Mouse (Mus musculus) fibroblast of lung, adult 2 months (primary cell): ENCODE measurements around the gene Zer1.
"Not testable (repeated sequence)": the region's sequence is repeated elsewhere in the genome, so short reads cannot be mapped to it uniquely, and the experiment has no call there.

ENCODE experiments used
- DNase-seq: peaks from one replicate; pipeline ENCODE4 v3.0.0-alpha.2; 2011; ENCODE audit warnings: low read depth

Gene Zer1

GRCm38 (mm10) chr2:30077502-30078348 lies 46.7 kb downstream of the Zer1 start, which contains the start of gene Pkn3:
TSS of gene Pkn3 (plus strand) at chr2:30077684.
- DNase-seq: no peak

- DNase-seq: no peak
Observed at GRCm38 (mm10) chr2:30076959-30077358, 47.4 kb downstream of the Zer1 start.

- DNase-seq: no peak
Observed at GRCm38 (mm10) chr2:30076439-30076838, 47.9 kb downstream of the Zer1 start.

- DNase-seq: no peak
Observed at GRCm38 (mm10) chr2:30075625-30076024, 48.8 kb downstream of the Zer1 start.

- DNase-seq: no peak
Observed at GRCm38 (mm10) chr2:30073285-30073684, 51.1 kb downstream of the Zer1 start.

GRCm38 (mm10) chr2:30072875-30073274 lies 51.5 kb downstream of the Zer1 start:
- DNase-seq: no peak

- no peak for DNase-seq
Observed at GRCm38 (mm10) chr2:30067962-30068361, 56.4 kb downstream of the Zer1 start.

- DNase-seq: no peak
Observed at GRCm38 (mm10) chr2:30067031-30067888, 57.1 kb downstream of the Zer1 start.

GRCm38 (mm10) chr2:30066046-30066901 lies 58.1 kb downstream of the Zer1 start:
- peak; percentile 77 for DNase-seq

GRCm38 (mm10) chr2:30064298-30064697 lies 60.1 kb downstream of the Zer1 start:
- no peak for DNase-seq

- DNase-seq: no peak
Observed at GRCm38 (mm10) chr2:30063791-30064190, 60.6 kb downstream of the Zer1 start.

GRCm38 (mm10) chr2:30063235-30063634 lies 61.1 kb downstream of the Zer1 start:
- DNase-seq: no peak

- DNase-seq: peak; percentile 46
Observed at GRCm38 (mm10) chr2:30062249-30063093, 61.9 kb downstream of the Zer1 start.

- no peak for DNase-seq
Observed at GRCm38 (mm10) chr2:30061215-30062166, 62.9 kb downstream of the Zer1 start.

- no peak for DNase-seq
Observed at GRCm38 (mm10) chr2:30058418-30058817, 66.0 kb downstream of the Zer1 start.

- no peak for DNase-seq
Observed at GRCm38 (mm10) chr2:30057223-30057904, 67.0 kb downstream of the Zer1 start, which contains the start of gene Set. TSS of gene Set (plus strand) at chr2:30057378.

GRCm38 (mm10) chr2:30056736-30057135 lies 67.6 kb downstream of the Zer1 start:
- DNase-seq: no peak

GRCm38 (mm10) chr2:30055310-30055709 lies 69.1 kb downstream of the Zer1 start:
- DNase-seq: not testable (repeated sequence)
